Mouse (Mus musculus) cerebellum, adult 11 months (tissue): ENCODE measurements at regions not wholly inside any gene's neighbourhood (a gene's known extent, or its start where the extent isn't known, plus 50 kb on each side); places are given as distances from the start of the nearest gene placed in this dataset.
A peak's percentile ranks its signal among the peaks of the same experiment; 100 is the strongest.

ENCODE experiments used
- DNase-seq: peaks from one replicate; pipeline ENCODE4 v3.0.0; 2022

- no peak for DNase-seq
These were observed 882.8 kb downstream of the Tecrl start for GRCm38 (mm10) chr5:82472146-82472545.

- DNase-seq: no peak
These were observed 890.7 kb downstream of the Tecrl start for GRCm38 (mm10) chr5:82464272-82464671.

- no peak for DNase-seq
These were observed 913.7 kb downstream of the Tecrl start for GRCm38 (mm10) chr5:82441288-82441687.

- DNase-seq: no peak
These were observed 914.9 kb downstream of the Tecrl start for GRCm38 (mm10) chr5:82440126-82440525.

GRCm38 (mm10) chr5:82420396-82420795 lies 934.6 kb downstream of the Tecrl start:
- DNase-seq: no peak

DNA sequence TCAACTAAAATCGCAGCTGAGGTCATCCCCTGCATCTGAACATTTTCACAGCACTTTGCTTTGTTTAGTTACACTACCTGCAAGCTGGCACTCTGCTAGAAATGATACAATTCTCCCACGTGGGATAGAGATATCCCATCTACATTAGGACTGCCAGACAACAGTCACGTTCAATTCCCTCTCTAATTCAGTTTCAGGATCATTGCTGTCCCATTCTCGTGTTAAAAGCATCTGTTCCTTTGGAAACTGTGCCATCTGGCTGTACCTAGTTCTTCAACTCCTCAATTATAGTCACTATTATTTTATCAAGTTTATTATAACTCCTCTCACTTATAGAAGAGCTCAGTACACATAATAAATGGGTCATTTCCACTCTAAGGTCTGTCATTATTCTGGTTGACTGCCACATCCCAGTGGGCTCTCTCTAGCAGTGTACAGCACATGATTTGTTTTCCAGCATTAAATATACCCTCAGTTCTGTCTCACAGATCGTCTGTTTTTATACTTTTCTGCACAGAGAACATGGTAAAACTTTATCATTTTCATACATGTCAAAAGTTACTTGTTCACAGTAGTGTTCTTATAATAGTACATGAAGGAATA lies 958.3 kb downstream of the Tecrl start:
- DNase-seq: no peak

GRCm38 (mm10) chr5:82361624-82362023 lies 993.4 kb downstream of the Tecrl start:
- DNase-seq: no peak

GRCm38 (mm10) chr5:82356336-82356735 lies 998.7 kb downstream of the Tecrl start:
- no peak for DNase-seq

DNA sequence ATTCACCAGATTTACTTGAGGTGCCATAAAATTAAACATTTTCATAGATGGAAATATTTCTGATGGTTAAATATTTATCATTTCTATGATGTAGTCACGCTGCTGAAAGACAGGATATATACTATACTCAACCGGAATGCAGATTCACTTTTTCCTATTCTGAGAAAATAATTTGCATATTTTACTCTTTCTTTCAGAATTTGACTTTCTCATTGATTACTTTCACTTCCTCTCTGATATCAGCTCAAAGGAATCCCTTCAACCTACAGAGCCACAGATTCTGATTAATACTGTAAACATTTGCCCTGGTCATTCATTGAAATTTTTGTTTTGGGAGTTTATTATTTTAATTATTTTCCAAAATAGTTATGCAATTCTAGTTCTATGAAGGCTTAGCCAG lies 1003.9 kb downstream of the Tecrl start:
- DNase-seq: no peak

GRCm38 (mm10) chr5:82346672-82347071 lies 1008.3 kb downstream of the Tecrl start:
- peak; percentile 21 for DNase-seq

DNA sequence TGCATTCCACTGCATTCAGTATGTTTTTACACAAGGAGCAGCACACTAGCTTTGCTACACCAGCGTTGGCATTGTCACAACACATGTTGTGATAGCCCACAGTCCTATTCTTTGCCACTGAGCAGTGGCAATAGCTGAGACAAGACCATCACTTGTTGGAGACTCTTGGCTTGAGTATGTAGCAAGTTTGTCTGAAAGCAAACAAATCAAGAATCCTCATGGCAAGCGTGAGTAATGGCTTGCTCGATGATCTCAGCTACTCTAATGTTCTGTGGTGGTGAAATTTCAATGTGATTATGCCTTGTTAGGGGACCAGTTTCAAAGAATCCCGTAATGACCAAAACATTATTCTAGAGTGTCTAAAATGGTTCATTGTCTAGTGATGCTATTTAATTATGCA lies 1030.6 kb downstream of the Tecrl start:
- DNase-seq: no peak

- no peak for DNase-seq
These were observed 1035.2 kb downstream of the Tecrl start for GRCm38 (mm10) chr5:82319709-82320333.

- no peak for DNase-seq
These were observed 1042.9 kb downstream of the Tecrl start for GRCm38 (mm10) chr5:82312054-82312453.

- no peak for DNase-seq
These were observed 1066.7 kb downstream of the Tecrl start for GRCm38 (mm10) chr5:82288069-82288845.

DNA sequence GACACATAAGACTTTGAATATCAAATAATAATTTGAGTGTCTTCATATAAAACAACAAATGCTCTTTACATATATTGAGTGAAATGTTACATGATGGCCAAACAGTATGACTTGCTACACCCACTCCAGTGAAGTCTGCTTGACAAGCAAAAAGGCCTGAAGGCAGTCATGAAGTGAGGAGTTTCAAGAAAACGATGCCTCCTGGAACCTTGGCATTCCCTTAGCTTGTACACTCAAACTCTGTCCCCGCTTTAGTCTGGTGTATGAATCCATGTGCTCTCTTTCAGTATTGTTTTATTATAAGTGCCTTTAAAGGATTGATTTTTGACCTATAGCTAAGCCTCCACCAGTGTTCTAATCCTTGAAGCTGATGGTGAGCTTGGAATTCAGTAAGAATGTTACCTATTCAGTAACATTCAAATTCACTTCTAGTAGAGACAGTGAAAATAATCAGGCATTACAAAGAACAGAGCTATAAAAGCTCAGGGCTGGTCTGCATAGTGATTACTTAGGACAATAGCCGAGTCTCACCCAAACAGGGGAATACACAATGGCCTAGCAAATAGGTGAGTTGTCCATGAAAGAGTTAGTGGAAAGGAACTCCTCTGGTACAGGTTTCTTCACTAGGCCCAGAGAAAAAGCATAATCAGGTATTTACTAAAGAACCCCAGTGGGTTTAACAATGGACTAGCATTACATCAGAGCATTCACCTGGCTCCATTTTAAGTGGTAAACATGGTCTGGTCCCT lies 1101.5 kb downstream of the Tecrl start:
- no peak for DNase-seq

- DNase-seq: no peak
These were observed 1128.7 kb downstream of the Tecrl start for GRCm38 (mm10) chr5:82226329-82226728.

GRCm38 (mm10) chr5:82223622-82224021 lies 1131.4 kb downstream of the Tecrl start:
- no peak for DNase-seq

GRCm38 (mm10) chr5:82203606-82204005 lies 1151.4 kb downstream of the Tecrl start:
- no peak for DNase-seq
